Mouse (Mus musculus) kidney, adult 2 months (tissue): ENCODE measurements around the gene Gnb5.

Experiments used
- CTCF ChIP-seq: fragments of 200-500 bp; conservative IDR thresholded peaks from 2 replicates; pipeline ENCODE4 v1.5.1; 2011; ENCODE audit warnings: low read depth, mild to moderate bottlenecking, control low read depth, low read length, moderate library complexity, mixed read lengths; ENCODE audit not compliant: insufficient read depth, insufficient read length
- POLR2A ChIP-seq: fragments of 200-500 bp; IDR thresholded peaks from one replicate; pipeline ENCODE4 v1.6.1; 2011; ENCODE audit warnings: low read depth, low read length, control low read depth

DNA sequence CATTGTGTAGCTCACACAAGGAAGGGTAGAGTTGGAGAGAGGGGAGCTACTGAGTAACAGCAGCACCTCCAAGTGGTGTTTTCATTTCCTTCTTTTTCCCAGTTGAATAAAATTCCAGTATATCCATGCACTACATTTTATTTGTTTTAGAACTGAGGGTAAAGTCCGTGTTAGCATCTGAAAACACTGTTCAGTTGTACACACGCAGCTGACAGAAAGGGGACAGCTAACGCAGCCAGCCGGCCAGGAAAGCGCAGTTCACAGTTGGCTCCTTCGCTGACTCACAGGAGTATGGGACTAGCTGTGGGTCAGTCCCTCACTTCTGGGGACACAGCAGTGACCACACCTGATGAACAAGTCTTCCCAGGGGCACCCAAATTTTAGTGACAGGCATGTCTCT lies 38.9 kb upstream of the Gnb5 start:
- TF ChIP-seq CTCF = no peak
- TF ChIP-seq POLR2A = no peak
